Mouse (Mus musculus) heart, postnatal 36 days (tissue): Measurements from ENCODE around the gene Cd82. TPM values are rescaled to one million over a fixed set of nuclear protein-coding genes. Genes with fewer than 3 reads are reported as not detected.
A peak's percentile ranks its signal among the peaks of the same experiment; 100 is the strongest.

Source experiments
- DNase-seq, 2 experiments: peaks; one replicate each; pipeline ENCODE4 v3.0.0; 2021 to 2022
- intact Hi-C: fragments of 180-260 bp; cut with DNase I; formaldehyde crosslinking; loops from one replicate; pipeline ENCODE4 v1.15.1; 2025
- total RNA-seq, 2 experiments: library from RNA; stranded (reverse); gene quantifications; 2 replicates each; pipeline ENCODE4 v1.2.3; 2021

Gene Cd82
- total RNA-seq, 2 experiments from 2014 or later: 10.7 to 13.8 TPM

DNA sequence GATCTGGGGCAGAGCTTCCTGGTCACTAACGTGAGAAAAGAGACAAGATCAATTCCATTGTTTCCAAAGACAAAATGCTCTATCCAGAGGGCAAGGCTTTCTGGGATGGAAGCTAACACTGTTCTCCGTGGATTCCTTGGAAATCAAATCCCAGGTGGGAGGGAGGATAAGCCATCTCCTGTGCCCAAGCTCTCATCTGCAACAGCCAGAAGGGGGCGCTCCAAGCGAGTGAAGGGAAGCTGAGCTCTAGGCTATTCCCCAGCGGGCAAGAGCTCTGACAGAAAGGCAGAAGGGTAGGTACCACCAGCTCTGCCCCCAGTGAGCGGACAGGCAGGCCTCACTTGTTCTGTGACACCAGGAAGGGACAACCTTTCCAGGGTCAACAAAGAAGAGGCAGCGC lies 41.6 kb downstream of the Cd82 start:
- peak; percentile 82 to 91 for DNase-seq

DNA sequence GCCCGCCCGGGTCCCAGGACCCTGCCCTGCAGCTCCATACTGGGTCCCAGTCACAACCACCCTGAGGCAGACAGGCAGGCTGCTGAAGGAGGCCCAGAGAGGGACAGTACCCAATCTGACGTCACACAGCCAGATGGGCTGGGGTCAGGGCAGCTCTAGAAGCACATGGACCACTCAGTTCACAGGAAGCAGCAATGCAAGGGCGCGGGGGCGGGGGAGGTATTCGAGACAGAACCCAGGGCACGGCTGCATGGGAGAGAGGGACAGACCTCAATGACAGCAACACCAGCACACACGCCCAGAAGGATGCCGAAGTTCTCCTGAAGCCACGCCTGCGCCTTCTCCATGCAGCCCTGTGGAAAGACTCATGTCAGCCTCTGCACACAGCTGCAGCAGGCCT lies 43.0 kb downstream of the Cd82 start:
- intact Hi-C loops: loop anchor here (2.0 to 5.0 kb wide), 5 partner anchors 87 to 367 kb away; no protein-coding TSS in a partner anchor
- DNase-seq: no peak

More for the DNA sequence above, 41.6 kb downstream of the Cd82 start:
- intact Hi-C loops: loop anchor here (1.0 to 5.0 kb wide), 3 partner anchors 50 to 366 kb away; no protein-coding TSS in a partner anchor

GRCm38 (mm10) chr2:93418396-93418795 lies 44.5 kb downstream of the Cd82 start:
- DNase-seq: peak; percentile 80 to 87
- intact Hi-C loops: loop anchor here (1.0 to 5.0 kb wide), 4 partner anchors 86 to 351 kb away; no protein-coding TSS in a partner anchor

DNA sequence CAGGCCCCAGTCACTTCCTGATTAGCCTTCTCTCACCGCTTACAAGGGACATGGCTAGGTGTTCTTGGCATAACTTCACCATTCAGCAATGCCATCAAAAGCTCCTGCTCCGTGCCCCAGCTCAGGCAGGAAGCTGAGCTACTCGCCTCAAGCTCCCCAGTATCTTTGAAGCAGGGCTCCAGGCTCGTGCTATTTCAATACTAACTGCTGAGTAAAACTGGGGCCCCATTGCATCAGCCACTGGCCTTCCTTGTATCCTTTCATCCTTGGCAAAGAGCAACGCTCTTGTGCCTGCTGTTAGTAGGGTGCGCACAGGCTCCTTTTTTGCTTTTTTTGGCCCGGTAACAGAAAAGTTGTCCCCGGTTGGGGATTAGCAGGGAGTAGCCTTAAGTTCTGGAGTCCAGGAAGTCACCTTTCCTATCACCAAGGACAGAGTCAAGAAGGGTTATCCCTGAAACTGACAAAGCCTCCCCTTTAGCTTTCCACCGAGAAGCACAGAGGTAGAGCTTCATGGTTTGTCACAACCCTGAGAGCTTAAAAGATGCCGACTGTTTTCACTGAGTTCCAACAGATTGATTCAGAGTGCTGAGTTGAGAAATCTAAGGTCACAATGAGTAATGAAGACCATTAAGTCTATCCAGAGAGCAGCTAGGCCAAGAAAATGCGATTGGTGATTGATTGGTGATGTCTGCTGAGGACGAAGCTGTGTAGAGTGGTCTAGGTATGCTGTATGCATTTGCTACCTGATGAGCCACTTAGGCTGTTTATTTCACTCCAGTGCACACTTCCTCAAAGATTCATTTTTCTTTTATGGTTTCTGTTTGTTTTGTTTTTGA lies 45.8 kb downstream of the Cd82 start:
- no peak for DNase-seq
- intact Hi-C loops: loop anchor here (5.0 kb wide), 1 partner anchor 350 kb away; no protein-coding TSS in a partner anchor

- peak; percentile 42 to 64 for DNase-seq
- intact Hi-C loops: loop anchor here (5.0 kb wide), 1 partner anchor 348 kb away; no protein-coding TSS in a partner anchor
These were observed 47.7 kb downstream of the Cd82 start for GRCm38 (mm10) chr2:93415281-93415680.

GRCm38 (mm10) chr2:93414163-93414562 lies 48.8 kb downstream of the Cd82 start:
- intact Hi-C loops: no loop called here
- no peak for DNase-seq

DNA sequence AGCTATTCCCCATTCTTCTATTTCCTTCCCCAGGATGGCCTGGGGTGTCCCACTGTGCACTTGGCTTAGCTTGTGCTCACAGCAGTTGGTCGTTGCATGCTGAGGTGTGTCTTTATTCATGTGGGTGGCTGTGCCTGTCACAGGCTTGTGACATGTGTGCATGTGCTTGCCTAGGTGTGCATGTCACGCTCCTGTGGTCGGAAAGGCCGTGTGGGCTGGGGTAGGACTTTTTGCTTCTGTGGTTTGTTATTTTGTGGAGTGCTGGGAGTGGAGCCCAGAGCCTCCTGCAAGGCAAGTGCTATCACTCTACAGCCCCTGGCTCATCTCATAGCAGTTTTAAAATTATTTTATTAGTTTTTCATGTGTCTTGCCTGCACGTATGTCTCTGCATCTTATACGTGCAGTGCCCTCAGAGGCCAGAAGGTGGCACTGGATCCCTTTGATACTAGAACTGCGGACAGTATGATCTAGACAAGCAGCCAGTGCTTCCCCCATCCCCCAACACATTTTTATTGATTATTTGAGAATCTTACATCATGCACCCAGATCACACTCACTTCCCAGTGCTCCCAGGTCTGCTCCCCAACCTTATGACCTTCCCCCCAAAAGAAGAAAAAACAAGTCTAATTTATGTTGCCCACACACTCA lies 49.4 kb downstream of the Cd82 start:
- intact Hi-C loops: no loop called here
- peak; percentile 50 to 76 for DNase-seq

GRCm38 (mm10) chr2:93412101-93412500 lies 50.8 kb downstream of the Cd82 start:
- DNase-seq: no peak
- intact Hi-C loops: no loop called here

DNA sequence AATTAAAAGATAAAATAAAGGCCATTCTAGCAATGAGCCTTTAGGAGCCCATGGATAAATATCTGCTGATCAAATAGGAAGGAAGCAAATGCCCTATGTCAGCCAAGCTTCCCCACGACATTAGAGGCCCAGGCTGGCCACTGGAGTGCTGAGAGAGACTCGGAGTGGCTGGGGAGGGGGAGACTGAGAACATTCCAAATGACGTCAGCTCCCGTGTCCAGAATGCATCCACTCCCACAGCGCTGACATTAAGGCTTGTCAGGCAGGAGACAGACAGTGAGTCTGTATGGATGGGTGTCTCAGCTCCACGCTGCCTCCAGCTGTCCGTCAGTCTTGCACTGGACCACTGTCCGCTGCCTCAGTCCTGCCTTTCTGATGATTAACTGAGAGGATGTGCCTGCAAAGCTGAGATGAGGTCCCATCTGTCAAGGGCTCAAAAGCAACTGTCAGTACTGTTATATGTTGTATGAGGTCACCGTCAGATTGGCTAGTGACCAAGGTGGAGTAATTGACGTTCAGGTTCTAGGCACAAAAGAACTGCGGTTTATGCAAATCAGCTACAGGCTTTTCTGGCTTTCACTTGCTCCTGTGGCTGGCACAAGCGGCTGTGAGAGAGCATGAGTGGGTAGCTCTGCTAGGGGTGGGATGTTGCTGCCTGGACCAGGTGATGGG lies 51.9 kb downstream of the Cd82 start:
- intact Hi-C loops: no loop called here
- DNase-seq: no peak

- intact Hi-C loops: no loop called here
- DNase-seq: no peak
These were observed 57.9 kb downstream of the Cd82 start for GRCm38 (mm10) chr2:93405017-93405425.

- intact Hi-C loops: no loop called here
- DNase-seq: no peak
These were observed 58.8 kb downstream of the Cd82 start for GRCm38 (mm10) chr2:93404169-93404568.

DNA sequence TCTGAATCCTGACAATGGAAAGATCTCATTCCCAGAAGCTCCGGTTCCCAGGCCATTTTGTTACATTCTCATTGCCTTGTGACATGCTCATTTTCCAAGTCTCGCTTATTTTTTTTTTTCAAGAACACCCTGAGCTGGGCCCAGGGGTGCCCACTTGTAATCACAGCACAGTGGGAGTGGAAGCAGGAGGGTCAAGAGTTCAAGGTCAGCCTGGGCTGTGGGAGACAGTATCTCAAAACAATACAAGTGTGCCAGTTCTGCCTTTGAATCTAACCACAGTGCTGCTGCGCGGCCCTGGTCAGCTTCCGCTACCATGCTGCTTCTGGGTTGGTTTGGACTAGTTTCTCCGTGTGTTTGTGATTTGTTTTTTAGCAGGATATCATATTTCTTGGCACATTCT lies 59.7 kb downstream of the Cd82 start:
- no peak for DNase-seq
- intact Hi-C loops: no loop called here

- intact Hi-C loops: no loop called here
- DNase-seq: no peak
These were observed 71.7 kb downstream of the Cd82 start for GRCm38 (mm10) chr2:93391198-93391597.

DNA sequence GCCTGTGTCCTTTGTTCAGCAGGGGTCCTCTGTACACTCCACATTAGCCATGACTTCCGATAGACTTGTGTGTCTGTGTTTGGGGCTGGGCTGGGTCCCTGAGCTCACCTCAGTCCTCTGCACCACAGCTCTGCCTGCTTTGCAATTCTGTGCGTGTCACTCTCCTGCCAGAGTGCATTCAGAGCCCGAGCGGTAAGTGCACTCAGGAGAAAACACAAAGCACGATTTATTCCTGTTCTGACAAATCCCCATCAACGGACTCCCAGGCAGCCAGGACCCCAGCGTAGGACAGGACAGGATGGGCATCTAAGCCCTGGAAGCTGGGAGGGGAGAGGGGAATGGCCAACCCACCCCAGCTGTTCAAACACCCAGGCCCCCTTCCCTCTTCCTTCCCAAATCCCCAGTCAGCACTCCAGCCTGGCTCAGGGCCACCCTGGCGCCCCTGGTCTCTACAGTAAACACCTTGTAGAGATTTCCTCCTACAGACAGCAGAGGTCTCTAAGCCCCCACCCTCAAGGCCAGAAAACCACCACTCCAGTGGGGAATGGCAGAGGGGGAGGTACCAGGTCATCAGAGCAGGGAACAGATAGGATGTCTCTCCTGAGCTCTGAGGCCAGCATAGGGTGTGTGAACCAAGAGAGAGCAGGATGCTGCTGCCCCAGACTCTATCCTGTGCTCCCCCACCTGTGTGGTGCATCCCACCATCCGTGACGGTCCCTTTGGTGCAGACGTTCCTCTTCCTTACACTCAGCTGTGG lies 72.6 kb downstream of the Cd82 start:
- DNase-seq: no peak
- intact Hi-C loops: no loop called here

DNA sequence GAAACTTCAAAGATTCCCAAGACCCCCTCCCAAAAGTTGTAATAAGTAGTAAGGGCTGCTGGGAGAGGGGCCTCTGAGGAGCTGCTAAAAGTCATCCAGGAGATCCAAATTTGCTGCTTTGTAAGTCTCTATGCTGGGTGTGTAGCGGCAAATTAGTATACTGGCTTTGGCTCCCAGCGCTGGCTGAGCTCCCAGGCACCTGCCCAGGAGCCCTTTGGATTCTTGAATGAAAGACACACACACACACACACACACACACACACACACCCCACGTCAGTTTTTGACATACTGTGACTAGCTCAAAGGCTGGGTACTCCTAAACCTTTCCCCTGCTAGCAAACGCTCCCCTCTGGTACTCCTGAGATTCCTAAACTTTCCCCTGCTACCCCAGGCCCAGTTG lies 76.0 kb downstream of the Cd82 start:
- DNase-seq: no peak

DNA sequence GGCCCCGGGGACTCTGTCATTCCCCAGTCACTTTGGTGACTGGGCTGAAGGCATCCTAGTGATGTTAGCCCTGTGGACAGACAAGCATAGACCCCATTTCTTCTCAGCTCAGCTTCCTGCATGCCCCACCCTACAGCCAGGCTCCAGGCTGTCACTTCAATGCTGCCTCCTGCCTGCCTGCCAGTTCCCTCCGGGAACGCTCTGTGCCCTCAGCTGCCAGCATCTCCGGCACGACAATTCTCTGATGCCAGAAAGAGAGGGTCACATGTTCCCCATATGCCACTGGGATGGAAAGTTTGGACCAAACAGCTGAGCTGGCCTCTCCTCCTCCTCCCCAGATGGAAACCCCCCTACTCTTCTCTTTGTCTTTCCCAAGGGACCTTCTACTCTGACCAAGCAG lies 79.1 kb downstream of the Cd82 start:
- DNase-seq: no peak
- intact Hi-C loops: no loop called here

More for the DNA sequence above, 76.0 kb downstream of the Cd82 start:
- intact Hi-C loops: no loop called here

GRCm38 (mm10) chr2:93380680-93381089 lies 82.3 kb downstream of the Cd82 start:
- intact Hi-C loops: loop anchor here (2.0 kb wide), 3 partner anchors 28 to 120 kb away; partner anchors contain the start of gene Tspan18
- DNase-seq: no peak

GRCm38 (mm10) chr2:93377797-93378196 lies 85.1 kb downstream of the Cd82 start:
- DNase-seq: no peak
- intact Hi-C loops: no loop called here

DNA sequence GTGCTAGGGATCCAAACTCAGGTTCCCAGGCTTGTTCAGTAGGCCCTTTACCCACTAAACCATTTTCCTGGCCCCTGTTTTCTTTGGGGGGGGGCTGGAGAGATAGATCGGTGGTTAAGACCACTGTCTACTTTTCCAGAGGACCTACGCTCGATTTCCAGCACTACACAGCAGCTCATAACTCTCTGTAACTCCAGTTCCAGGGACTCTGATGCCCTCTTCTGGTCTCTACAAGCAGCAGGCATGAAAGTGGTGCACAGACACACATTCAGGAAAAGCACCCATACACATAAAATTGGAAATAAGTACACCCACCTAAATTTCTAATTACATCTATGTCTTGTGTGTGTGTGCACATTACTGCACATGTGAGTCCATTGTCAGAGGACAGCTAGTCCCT lies 85.8 kb downstream of the Cd82 start:
- intact Hi-C loops: no loop called here
- DNase-seq: no peak

DNA sequence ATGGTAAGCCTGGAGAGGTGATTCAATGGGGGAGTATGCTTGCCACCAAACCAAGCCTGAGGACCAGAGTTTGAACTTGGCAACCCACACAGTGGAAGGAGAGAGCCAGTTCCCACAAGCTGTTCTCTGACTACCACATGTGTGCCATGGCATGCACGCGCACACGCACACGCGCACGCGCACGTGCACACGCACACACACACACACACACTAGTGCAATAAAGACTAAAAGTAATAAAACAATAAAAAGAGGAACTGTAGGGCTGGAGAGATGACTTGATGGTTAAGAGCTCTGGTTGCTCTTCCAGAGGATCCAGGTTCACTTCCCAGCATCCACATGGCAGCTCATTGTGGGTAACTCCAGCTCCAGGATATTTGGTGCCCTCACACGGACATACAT lies 90.1 kb downstream of the Cd82 start:
- intact Hi-C loops: no loop called here
- no peak for DNase-seq
